Mouse (Mus musculus) erythroblast, embryonic 14.5 days (primary cell): ENCODE results near the gene Ankrd36.

Source experiments
- GATA1 ChIP-seq: IDR thresholded peaks from 2 replicates; pipeline ENCODE4 v1.6.1; 2012; ENCODE audit warnings: low read length, inconsistent platforms, mixed read lengths
- TAL1 ChIP-seq: IDR thresholded peaks from 3 replicates; pipeline ENCODE4 v1.6.1; 2012; ENCODE audit warnings: low read length, inconsistent platforms, mixed read lengths

DNA sequence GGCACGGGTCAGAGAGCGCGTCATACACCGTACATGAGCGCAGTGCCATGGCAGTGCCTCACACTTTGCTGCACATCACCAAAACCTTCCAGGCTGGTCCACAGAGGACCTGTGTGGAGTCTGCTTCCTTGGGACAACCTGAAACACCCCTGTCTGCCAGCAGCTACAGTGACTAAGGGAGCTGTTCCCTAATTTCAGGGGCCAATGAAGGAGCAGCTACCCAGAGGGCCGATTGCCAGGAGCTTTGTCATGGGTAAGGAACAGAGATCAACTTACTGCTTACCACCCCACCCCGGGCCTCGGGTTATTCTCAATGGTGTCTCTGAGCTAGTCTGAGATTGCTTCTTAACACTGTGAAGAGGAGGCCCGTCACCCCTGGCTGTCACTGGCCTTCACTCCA, 145.7 kb downstream of the Ankrd36 start:
- TF ChIP-seq GATA1 (no peak), TAL1 (no peak)
